In genomic region chr11:32805958-32806357, GRCm38 (mm10) we compare ENCODE assay signal across 7 mouse cellular contexts. TPM values are rescaled to one million over a fixed set of nuclear protein-coding genes. Genes with fewer than 3 reads are reported as not detected.
DNase-seq lines count a peak whose midpoint lies in the region; ATAC-seq and TF ChIP-seq lines count a peak whose summit lies in the region.

No protein-coding gene starts in this region.

- H3K4me1 ChIP-seq in midbrain, embryonic 11.5 days (ENCODE audit: control insufficient read depth, insufficient read depth, low read length) = no peaks in the 10 kb centered on the region
- H3K4me1 ChIP-seq in midbrain, embryonic 13.5 days (replicated peaks) = 0 out of 2 replicates have a peak, but pooled peaks cover 4% of the 10 kb centered on the region
- no peaks in the 10 kb centered on the region for H3K4me1 ChIP-seq in forebrain, postnatal 0 days (ENCODE audit: insufficient read depth)

- H3K27me3 ChIP-seq in midbrain, embryonic 11.5 days (ENCODE audit: control insufficient read depth, insufficient read depth, low read length) = no peaks in the 10 kb centered on the region
- no peaks in the 10 kb centered on the region for H3K27me3 ChIP-seq in midbrain, embryonic 13.5 days
- H3K27me3 ChIP-seq in forebrain, postnatal 0 days (ENCODE audit: insufficient read depth, low read length) = no peaks in the 10 kb centered on the region

- intact Hi-C loops in left cerebral cortex, postnatal 4 days (cut with DNase I) = no loop called here

- WGBS in midbrain, embryonic 11.5 days = 19% methylated on average over 2 of the region's 2 CpGs
- WGBS in midbrain, embryonic 13.5 days = 26% methylated on average over 2 of the region's 2 CpGs
- WGBS in forebrain, postnatal 0 days = 23% methylated on average over 2 of the region's 2 CpGs

- no peak overlapping the region for H3K4me2 ChIP-seq in midbrain, embryonic 11.5 days
- no peak overlapping the region for H3K4me2 ChIP-seq in midbrain, embryonic 13.5 days (replicated peaks)
- H3K4me2 ChIP-seq in forebrain, postnatal 0 days (ENCODE audit: low read depth) = no peak overlapping the region

- TF ChIP-seq CTCF in forebrain, postnatal 0 days (IDR thresholded peaks at IDR 0.05; ENCODE audit: low read depth) = peak; percentile 56

- no peaks in the 10 kb centered on the region for H3K9me3 ChIP-seq in midbrain, embryonic 11.5 days (ENCODE audit: control insufficient read depth, low read length)
- no peaks in the 10 kb centered on the region for H3K9me3 ChIP-seq in midbrain, embryonic 13.5 days
- H3K9me3 ChIP-seq in forebrain, postnatal 0 days (ENCODE audit: low read length) = no peaks in the 10 kb centered on the region

- no peak overlapping the region for H3K4me3 ChIP-seq in midbrain, embryonic 11.5 days (ENCODE audit: low read depth, low read length)
- no peak overlapping the region for H3K4me3 ChIP-seq in midbrain, embryonic 13.5 days (replicated peaks)
- no peak overlapping the region for H3K4me3 ChIP-seq in forebrain, postnatal 0 days (ENCODE audit: low read depth, low read length)

- ATAC-seq in midbrain, embryonic 11.5 days (ENCODE audit: low FRiP score) = peak; percentile 73
- ATAC-seq in midbrain, embryonic 13.5 days = no peak
- ATAC-seq in forebrain, postnatal 0 days = no peak

- peak; percentile 90 for DNase-seq in midbrain, embryonic 11.5 days (ENCODE audit: low spot score, missing footprints)
- DNase-seq in MN1 (ENCODE audit: low spot score) = peak; percentile 35
- DNase-seq in adrenal gland, postnatal 36 days = peak; percentile 48 to 69
- peak; percentile 17 for DNase-seq in forebrain, postnatal 0 days
- peak; percentile 65 for DNase-seq in left cerebral cortex, postnatal 4 days
- peak; percentile 68 for DNase-seq in retina, postnatal 1 day

- no peak overlapping the region for H3K9ac ChIP-seq in midbrain, embryonic 11.5 days (ENCODE audit: low read length)
- no peak overlapping the region for H3K9ac ChIP-seq in midbrain, embryonic 13.5 days (replicated peaks)
- H3K9ac ChIP-seq in forebrain, postnatal 0 days = no peak overlapping the region

- H3K36me3 ChIP-seq in midbrain, embryonic 11.5 days (ENCODE audit: control insufficient read depth, insufficient read depth, low read length) = no peaks in the 10 kb centered on the region
- no peaks in the 10 kb centered on the region for H3K36me3 ChIP-seq in midbrain, embryonic 13.5 days
- H3K36me3 ChIP-seq in forebrain, postnatal 0 days (ENCODE audit: insufficient read depth) = no peaks in the 10 kb centered on the region

- H3K27ac ChIP-seq in midbrain, embryonic 11.5 days (ENCODE audit: low read depth, low read length) = no peak overlapping the region
- no peak overlapping the region for H3K27ac ChIP-seq in midbrain, embryonic 13.5 days
- H3K27ac ChIP-seq in forebrain, postnatal 0 days (ENCODE audit: low read depth, low read length) = no peak overlapping the region

RNA-seq across cellular contexts. Expression of gene Smim23, which starts 18.4 kb away (rescaled TPM):
- polyA plus RNA-seq in midbrain, embryonic 11.5 days (2014; fragmentation: Nextera tagmentation; extraction: Ambion mirVana) = not detected in 2 replicates
- polyA plus RNA-seq in midbrain, embryonic 13.5 days (2015; fragmentation: Nextera tagmentation; extraction: Ambion mirVana) = not detected in 2 replicates
- not detected for total RNA-seq in adrenal gland, postnatal 36 days (2021)
- not detected in 2 replicates for total RNA-seq in forebrain, postnatal 0 days (2014; rRNA removed)
- polyA plus RNA-seq in forebrain, postnatal 0 days (2015; fragmentation: Nextera tagmentation; extraction: Ambion mirVana) = not detected in 2 replicates
- total RNA-seq in left cerebral cortex, postnatal 4 days (2021) = not detected

Comparison
In these comparisons a context has a peak if more than half of its experiments do, and no peak if none do; other contexts are left out.
1. DNase-seq: peak in every context shown above with its lines; median percentile 90 in midbrain, embryonic 11.5 days; 68 in retina, postnatal 1 day; 65 in left cerebral cortex, postnatal 4 days; 58 in adrenal gland, postnatal 36 days; 35 in MN1; 17 in forebrain, postnatal 0 days.